Mouse (Mus musculus) embryo, embryonic 11.5 days (tissue): Measurements from ENCODE around the gene Cfap43.

Source experiments
- DNase-seq: peaks from one replicate; pipeline ENCODE4 v3.0.0-alpha.2; 2012; ENCODE audit warnings: low read depth, low spot score

Gene Cfap43

DNA sequence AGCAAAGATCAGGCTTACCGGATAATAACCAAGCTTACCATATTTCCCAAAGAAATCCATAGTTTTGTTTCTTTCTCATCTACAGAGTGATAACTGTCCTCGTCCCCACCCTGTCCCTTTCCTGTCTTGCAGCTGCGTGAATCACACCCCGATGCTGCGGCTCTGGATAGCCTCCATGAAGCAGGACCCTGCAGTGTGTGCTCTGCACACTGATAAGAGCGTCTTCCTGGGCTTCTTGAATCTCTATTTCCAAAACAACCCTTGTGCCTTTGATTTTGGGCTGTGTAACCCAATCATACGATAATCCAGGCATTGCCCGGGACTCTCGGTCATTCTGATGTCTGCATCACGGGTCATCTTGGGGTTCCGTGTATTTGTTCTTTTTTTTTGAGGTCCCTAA is 33.2 kb downstream of the Cfap43 start:
- no peak for DNase-seq

- no peak for DNase-seq
These were observed 33.8 kb downstream of the Cfap43 start for GRCm38 (mm10) chr19:47885191-47885743.

DNA sequence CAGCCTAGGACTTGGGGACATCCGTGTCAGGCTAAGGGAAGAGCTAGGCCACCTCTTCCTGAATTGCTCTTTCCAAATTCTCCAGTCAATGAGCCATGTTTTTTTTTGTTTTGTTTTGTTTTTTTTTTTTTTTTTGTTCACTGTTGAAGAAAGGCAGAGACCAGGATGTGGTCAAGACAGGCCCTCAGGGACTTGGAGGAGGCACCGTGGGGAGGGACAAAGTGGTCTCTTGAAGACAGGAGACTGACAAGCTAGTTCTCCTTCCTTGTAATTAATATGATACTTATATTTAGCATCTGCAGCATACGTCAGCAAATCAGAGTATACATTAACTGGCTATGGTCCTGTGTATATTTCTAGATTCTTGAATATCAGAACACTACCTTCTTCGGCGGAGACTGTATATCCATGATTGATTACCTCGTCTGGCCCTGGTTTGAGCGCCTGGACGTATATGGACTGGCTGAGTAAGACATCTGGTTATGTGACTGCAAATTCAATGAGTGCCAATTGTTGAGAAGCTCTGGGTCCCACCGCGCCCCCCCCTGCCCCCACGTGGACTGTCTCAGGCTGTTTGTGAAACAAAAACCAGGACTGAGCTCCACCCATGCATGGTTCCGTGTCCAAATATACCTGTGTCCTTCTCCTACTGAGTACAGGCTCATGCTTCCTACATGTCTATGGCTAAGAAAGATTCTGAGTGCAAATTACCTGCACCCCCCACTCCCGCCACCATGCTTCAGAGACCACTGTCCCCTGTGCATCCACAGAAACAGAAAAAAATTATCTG is 34.6 kb downstream of the Cfap43 start:
- DNase-seq, result no peak

DNA sequence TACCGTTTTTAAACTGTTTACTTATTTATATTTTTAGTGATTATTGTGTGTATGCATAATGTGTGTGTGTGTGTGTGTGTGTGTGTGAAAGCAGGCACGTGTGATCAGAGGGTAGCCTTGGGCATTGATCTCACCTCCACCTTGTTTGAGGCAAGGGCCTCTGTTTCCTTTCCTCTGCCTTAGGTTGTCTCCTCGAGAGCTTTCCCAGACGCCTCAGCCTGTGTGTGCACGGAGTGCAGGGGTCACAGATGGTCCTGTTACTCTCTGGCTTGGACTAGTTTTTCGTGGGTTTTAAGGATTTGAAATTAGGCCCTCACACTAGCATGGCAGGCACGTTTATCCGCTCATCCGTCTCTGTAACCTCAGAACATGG is 36.2 kb downstream of the Cfap43 start:
- no peak for DNase-seq

DNA sequence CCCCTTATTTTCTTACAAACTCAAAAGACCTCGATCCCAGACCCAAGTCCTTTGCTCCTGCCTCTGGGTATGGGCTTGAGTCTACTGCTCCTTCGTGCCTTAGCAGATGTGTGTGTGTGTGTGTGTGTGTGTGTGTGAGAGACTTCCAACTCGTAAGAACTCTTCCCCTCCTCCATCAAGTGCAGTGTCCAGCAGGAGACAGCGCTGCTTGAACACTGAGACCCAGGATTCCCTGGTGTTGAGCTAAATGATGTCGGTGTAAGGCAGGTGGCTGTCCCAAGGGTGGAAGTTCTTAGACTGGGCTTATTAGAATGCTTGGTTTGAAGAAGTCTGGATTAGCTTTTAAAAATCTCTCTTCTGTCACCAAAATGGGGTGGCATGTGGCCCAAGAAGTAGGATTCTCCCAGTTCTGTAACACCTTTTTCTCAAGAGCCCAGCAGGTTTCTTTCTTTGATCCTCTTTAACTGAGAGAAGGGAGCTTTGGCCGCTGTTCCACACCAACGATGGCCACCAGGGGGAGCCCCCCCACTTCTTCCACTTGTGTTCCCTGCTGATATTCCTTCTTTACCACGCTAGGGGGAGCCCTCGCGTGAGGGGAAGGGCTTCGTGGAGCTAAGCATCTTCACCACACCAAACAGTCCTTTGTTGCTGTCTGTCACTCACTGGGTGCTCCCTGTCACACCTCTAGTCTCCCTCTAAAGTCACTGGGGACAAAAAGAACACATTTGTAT is 36.8 kb downstream of the Cfap43 start:
- peak; percentile 89 for DNase-seq

GRCm38 (mm10) chr19:47881538-47881937 is 37.5 kb downstream of the Cfap43 start:
- DNase-seq, result no peak

DNA sequence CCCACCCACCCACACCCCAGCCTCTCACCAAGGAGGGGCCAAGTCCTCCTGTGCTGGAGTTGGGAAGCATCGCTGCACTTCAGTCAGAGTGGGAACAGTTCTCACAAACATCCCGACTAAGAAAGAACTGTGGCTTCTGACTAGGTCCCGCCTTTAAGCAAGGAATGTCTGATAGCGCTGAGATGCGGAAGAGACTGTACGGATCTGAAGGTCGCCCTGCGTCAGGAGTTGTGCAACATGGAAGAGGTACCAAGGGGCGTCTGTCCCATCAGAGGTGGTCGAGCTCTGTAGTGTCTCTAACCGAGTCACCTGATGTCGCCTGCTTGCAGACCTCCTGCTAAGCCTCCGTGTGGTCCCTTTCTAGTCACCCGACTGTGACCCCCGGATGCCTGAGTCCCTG is 42.8 kb downstream of the Cfap43 start:
- DNase-seq, result no peak

DNA sequence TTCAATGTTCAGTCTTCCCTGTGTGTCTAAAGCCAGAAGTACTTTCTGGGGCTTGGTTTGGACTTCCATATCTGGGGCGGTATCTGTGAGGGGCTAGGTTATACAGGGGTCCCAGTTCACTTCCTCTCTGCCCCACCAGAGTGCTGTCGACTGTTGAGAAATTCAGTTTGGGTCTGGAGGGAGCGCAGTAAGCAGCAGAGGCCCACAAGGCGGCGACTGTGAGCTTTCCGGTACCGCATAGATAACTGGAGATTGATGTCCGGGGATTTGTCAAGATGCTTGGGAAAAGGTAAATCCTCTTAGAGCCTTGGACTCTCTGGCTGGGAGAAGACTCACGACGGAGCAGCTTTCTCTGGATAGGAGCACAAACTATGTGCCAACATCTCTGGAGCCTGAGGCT is 47.6 kb downstream of the Cfap43 start:
- no peak for DNase-seq

- DNase-seq, result no peak
These were observed 48.9 kb downstream of the Cfap43 start for GRCm38 (mm10) chr19:47870102-47870666.

GRCm38 (mm10) chr19:47869516-47869915 is 49.6 kb downstream of the Cfap43 start:
- DNase-seq, result no peak

- DNase-seq, result no peak
These were observed 50.1 kb downstream of the Cfap43 start for GRCm38 (mm10) chr19:47868951-47869350.

DNA sequence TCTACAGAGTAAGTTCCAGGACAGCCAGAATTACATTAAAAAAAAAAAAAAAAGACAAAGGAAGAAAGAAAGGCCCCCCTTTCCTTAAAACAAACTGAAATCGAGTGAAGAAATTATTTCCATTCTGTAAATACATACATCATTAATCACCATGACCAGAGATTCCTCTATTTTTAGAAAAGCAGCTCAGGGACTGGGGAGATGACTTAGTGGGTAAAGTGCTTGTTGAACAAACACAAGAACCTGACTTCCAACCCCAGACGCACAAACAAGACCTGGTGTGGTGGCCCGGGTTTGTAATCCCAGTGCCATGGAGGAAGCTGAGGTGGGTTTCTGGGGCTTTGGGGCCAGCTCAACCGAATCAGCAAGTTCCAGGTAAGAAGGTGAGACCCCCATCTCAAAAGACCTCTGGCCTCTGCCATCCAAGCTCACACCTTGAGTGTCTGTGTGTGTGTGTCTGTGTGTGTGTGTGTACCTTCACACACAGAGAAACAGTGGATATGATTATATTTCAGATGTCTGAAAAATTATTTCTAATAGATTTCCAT is 51.4 kb downstream of the Cfap43 start:
- DNase-seq, result no peak

DNA sequence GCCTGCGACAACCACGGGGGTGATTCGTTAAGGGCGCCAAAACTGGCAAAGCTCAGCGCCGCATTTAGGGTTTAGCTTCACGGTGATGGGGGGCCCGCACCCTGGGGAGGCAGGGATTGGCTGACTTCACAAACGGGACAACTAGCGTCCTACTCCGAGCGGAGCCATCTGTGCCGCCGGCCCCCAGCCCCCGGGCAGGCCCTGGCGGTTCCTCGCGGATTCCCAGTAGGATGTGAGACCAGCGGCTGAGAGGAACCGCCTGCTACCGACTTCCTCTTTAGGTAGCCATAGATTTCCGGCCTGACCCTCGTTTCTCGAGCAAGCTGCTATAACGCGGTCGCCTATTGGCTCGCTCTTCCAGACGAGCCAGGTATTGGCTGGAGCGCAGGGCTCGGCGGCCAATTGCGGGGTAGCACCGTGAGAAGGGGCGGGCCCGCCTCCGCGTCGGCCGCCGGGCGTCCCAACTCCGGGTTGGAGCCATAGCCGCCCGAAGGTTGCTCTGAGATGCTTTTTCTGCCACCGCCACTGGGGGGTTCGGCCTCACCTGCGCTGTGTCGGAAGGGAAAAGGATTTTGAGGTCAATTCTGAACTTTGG is 53.6 kb downstream of the Cfap43 start, which contains the start of gene Gsto2:
TSS of gene Gsto2 (plus strand) at position 182 of the 595 bp plus-strand sequence.
- peak; percentile 88 for DNase-seq

DNA sequence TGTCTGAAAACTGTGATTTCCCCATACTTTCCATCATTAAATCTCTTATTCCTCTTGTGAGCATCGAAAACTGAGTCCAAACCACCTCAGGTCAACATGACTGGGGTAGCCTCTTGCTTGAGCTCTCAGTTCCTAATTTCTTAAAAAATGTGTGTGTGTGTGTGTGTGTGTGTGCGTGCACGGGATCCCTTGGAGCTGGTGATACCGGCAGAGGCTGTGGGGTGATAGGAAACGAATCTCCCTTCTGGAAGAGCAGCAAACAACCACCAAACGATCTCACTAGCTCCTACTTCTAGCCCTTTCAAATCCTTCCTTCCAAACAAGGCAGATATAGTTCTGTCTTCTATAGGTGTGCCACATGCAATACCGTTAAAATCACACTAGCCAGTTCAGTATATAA is 54.4 kb downstream of the Cfap43 start:
- no peak for DNase-seq

- no peak for DNase-seq
These were observed 55.0 kb downstream of the Cfap43 start for GRCm38 (mm10) chr19:47864051-47864450.

DNA sequence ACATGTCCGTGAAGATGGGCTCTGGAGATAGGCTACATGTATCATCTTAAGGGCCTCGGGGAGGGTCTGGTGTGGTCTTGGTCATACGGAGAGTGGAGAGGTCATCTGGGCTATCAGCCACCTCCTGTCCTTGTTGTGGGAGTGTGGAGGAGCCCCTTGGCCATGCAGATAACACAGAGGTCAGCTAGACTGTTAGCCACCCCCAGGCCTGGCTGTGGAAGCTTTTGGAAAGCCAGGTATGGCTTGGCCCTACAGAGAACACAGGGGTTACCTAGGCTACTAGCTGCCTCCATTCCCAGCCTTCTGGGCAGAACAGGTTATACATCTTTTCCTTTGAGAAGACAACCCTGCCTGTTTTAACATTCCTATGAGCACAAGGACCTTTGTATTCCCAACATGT is 56.5 kb downstream of the Cfap43 start:
- DNase-seq, result no peak

- DNase-seq, result no peak
These were observed 59.9 kb downstream of the Cfap43 start for GRCm38 (mm10) chr19:47859180-47859579.

DNA sequence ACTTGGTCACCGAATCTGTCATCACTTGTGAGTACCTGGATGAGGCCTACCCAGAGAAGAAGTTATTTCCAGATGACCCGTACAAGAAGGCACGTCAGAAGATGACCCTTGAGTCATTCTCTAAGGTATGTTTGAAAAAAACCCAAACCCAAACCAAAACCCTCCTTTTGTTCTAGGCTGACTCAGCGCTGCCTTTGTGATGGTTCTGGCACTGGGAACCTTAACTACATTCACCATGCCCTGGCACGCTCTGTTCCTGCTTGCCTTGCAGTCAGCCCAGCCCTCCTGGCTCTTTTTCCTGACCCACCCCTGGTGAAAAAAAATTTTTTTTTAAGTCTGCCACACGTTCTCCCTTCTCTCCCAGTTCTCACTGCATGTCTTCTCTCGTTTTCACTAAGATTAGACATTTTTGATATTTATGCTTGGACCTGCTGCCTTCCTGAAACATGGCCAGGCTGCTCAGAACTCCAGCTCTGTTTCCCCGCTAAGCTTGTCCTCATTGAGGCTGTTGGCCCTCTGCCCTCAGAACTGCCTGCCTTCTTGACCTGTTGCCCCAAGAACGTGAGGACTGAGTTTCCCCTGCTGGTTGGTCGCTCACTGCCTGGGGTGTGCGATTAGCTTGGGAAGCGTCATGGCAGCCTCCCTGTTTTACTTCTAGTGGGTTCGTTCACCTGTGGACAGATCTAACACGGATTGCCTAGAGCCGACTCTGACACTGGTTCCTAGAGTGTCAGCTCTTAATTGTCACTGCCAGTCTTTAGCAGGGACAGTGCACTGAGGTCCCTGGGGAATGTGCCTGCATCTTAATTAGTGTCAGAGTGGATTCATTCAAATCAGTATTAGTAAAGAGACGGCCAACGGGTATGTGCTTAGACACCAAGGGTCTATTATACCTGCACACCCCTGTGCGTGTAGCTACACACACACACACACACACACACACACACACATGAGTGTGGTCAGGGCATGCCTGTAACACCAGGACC is 60.8 kb downstream of the Cfap43 start:
- no peak for DNase-seq

- DNase-seq, result peak; percentile 78
These were observed 64.0 kb downstream of the Cfap43 start, which contains the start of gene Gsto1 for GRCm38 (mm10) chr19:47854796-47855783. Gene Gsto1, plus strand, starts transcription at chr19:47854970.
